Mouse (Mus musculus) midbrain, embryonic 11.5 days (tissue): ENCODE measurements at regions not wholly inside any gene's neighbourhood (a gene's known extent, or its start where the extent isn't known, plus 50 kb on each side); places are given as distances from the start of the nearest gene placed in this dataset.

Experiments used
- ATAC-seq: fragments of 200-750 bp; cut with Nextera tagmentation; 2 replicates; pipeline ENCODE4 v1.8.0; 2017; ENCODE audit warnings: moderate TSS enrichment, moderate library complexity; ENCODE audit not compliant: low FRiP score
- DNase-seq: peaks from one replicate; pipeline ENCODE4 v3.0.0; 2015; ENCODE audit warnings: low spot score; ENCODE audit errors: missing footprints
- H3K27ac ChIP-seq: fragments of 300-500 bp; sonication (generic); 2 replicates; pipeline ENCODE4 v1.5.1; 2014; ENCODE audit warnings: low read depth, low read length
- H3K27me3 ChIP-seq: fragments of 300-500 bp; sonication (generic); 2 replicates; pipeline ENCODE4 v1.6.1; 2014; ENCODE audit warnings: mild to moderate bottlenecking, low read length, moderate library complexity, mixed read lengths; ENCODE audit not compliant: control insufficient read depth, insufficient read depth
- H3K36me3 ChIP-seq: fragments of 300-500 bp; sonication (generic); 2 replicates; pipeline ENCODE4 v1.6.1; 2014; ENCODE audit warnings: mild to moderate bottlenecking, low read length, moderate library complexity, mixed read lengths; ENCODE audit not compliant: control insufficient read depth, insufficient read depth
- H3K4me1 ChIP-seq: fragments of 300-500 bp; sonication (generic); 2 replicates; pipeline ENCODE4 v1.6.1; 2014; ENCODE audit warnings: low read length; ENCODE audit not compliant: control insufficient read depth, insufficient read depth
- H3K4me2 ChIP-seq: fragments of 300-500 bp; sonication (generic); 2 replicates; pipeline ENCODE4 v1.6.1; 2014; ENCODE audit warnings: mild to moderate bottlenecking, moderate library complexity
- H3K4me3 ChIP-seq: fragments of 300-500 bp; sonication (generic); 2 replicates; pipeline ENCODE4 v1.5.1; 2014; ENCODE audit warnings: low read depth, low read length
- H3K9ac ChIP-seq: fragments of 300-500 bp; sonication (generic); 2 replicates; pipeline ENCODE4 v1.6.1; 2014; ENCODE audit warnings: low read length
- H3K9me3 ChIP-seq: fragments of 300-500 bp; sonication (generic); 2 replicates; pipeline ENCODE4 v1.6.1; 2016; ENCODE audit warnings: low read length; ENCODE audit not compliant: control insufficient read depth
- WGBS: fragments of 180-500 bp; shearing (Covaris S2); extraction: QIAGEN DNeasy Blood & Tissue Kit; methylation state at CpG from one replicate; pipeline ENCODE4 v1.1.7; 2014; 5-methylcytosine and 5-hydroxymethylcytosine counted together

DNA sequence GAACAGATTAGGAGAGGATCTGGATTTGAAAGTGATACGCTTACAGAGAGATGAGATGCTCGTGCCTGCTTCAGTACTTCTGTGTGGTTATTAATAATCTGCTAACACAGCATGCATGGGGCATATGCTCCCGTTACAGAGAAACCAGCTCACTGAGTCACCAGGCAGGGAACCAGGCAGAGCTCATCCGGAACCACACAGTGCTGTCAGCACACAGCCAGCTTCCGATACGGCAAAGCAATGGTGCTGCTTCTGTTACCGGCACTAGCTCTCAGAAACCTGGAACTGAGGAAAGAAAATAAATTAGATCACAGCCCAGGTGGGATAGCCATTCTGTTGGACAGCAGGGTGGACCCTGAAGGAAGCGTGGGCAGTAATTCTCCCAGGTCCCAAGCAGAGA is 216.1 kb upstream of the Sptlc3 start:
- Histone ChIP-seq H3K9ac (no peak overlapping the region), H3K36me3 (no peaks in the 10 kb centered on the region), H3K27me3 (no peaks in the 10 kb centered on the region), H3K4me3 (no peak overlapping the region), H3K9me3 (no peaks in the 10 kb centered on the region), H3K4me1 (no peaks in the 10 kb centered on the region), H3K4me2 (no peak overlapping the region), H3K27ac (no peak overlapping the region)
- ATAC-seq (no peak), DNase-seq (no peak)
- WGBS: 92% methylated on average over 8 of the region's 8 CpGs

DNA sequence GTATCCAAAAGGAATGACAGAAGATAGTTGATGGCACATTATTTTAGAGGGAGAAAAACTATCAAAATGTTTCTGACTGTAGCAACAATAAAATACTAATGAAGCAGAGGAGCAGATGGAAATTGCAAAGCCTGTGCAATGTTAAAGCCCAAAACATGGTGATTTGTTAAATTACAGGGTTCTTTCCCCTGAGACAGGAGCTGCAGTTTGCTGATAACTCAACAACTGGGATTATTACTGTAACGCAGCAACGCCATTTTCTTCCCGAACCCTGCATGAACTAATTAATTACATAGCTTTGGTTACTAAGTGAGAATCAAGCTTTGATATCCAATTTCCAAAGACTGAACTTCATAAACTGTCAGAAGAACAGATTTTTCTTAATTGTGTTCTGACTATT is 212.7 kb upstream of the Sptlc3 start:
- 82% methylated on average over 3 of the region's 3 CpGs for whole genome bisulfite sequencing
- DNase-seq: no peak

DNA sequence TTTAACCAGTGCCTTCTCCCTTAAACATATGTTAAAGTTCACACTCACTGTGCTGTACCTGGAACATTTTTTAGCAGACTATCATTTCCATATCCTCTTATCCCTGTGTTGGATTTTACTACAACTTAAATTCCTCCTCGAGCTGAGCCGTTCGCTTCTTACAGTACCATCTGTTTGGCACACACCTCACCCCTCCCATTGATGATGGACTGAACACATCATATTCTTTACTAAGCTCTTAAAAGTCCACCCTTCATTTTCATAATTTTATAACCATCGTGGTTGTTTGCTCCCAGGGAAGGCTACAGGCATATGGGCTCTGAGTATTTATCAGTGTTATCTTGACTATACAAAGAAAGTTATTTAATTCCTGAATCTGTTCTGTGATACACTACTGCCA is 209.4 kb upstream of the Sptlc3 start:
- no peak overlapping the region for H3K27ac ChIP-seq
- no peak overlapping the region for H3K9ac ChIP-seq
- WGBS: 91% methylated on average over 4 of the region's 4 CpGs
- H3K36me3 ChIP-seq: no peaks in the 10 kb centered on the region
- H3K4me3 ChIP-seq: no peak overlapping the region
- H3K9me3 ChIP-seq: no peaks in the 10 kb centered on the region
- H3K4me1 ChIP-seq: no peaks in the 10 kb centered on the region
- H3K4me2 ChIP-seq: no peak overlapping the region
- ATAC-seq (no peak), DNase-seq (no peak)
- no peaks in the 10 kb centered on the region for H3K27me3 ChIP-seq

More for the DNA sequence above, 212.7 kb upstream of the Sptlc3 start:
- ATAC-seq: no peak
- Histone ChIP-seq H3K27ac (no peak overlapping the region), H3K4me2 (no peak overlapping the region), H3K4me1 (no peaks in the 10 kb centered on the region), H3K9me3 (no peaks in the 10 kb centered on the region), H3K9ac (no peak overlapping the region), H3K4me3 (no peak overlapping the region), H3K36me3 (no peaks in the 10 kb centered on the region), H3K27me3 (no peaks in the 10 kb centered on the region)

DNA sequence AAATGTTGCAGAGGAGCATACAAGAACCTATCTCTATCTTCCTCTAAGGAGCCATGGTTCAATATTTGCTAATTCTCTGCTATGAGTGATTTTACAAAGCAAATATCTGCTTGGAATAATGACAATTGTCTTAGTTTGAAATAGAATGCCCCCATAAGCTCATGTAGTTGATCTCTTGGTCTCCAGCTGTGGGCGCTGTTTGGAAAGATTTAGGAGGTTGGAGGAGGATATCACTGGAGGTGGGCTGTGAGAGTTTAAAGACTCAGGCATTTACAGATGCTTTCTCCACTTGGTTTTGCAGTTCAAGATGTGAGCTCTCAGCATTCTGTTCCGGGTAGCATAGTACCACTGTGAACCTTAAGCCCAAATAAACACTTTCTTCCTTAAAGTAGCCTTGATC is 207.3 kb upstream of the Sptlc3 start:
- DNase-seq: no peak
- ATAC-seq: no peak
- Histone ChIP-seq H3K36me3 (no peaks in the 10 kb centered on the region), H3K4me1 (no peaks in the 10 kb centered on the region), H3K4me2 (no peak overlapping the region), H3K9me3 (no peaks in the 10 kb centered on the region), H3K27ac (no peak overlapping the region), H3K4me3 (no peak overlapping the region), H3K9ac (no peak overlapping the region), H3K27me3 (no peaks in the 10 kb centered on the region)
- 45% methylated on average over 2 of the region's 2 CpGs for WGBS

DNA sequence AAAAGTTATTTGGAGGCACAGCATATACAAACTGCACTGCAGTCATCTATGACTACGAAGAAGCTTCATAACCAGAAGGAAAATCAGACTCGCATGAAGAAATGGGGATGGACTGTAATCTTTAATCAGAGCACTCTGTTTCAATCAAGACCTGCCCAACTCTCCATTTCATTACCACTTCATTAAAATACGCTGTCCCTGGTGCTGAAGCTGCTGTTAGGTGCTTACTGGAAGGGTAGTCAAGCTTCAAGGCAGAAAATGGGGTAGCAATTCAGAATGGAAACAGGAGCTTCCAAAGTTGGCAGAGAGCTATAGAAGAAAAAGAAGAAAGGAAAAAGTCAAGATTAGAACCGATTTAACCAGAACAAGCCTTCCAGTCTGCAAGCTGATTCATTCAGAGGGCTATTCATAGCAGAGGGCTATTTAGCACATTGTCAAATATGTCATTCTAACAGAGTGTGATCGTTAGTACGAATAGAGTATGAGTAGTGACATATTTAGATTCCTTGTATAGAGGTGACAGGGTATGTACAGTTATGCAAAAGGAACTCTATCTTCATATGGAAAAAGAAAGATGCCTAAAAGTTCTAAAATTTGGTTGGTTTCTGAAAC is 195.1 kb upstream of the Sptlc3 start:
- Histone ChIP-seq H3K9ac (no peak overlapping the region), H3K27me3 (no peaks in the 10 kb centered on the region), H3K27ac (no peak overlapping the region), H3K4me1 (no peaks in the 10 kb centered on the region), H3K36me3 (no peaks in the 10 kb centered on the region), H3K4me2 (no peak overlapping the region), H3K9me3 (no peaks in the 10 kb centered on the region), H3K4me3 (no peak overlapping the region)
- ATAC-seq (no peak), DNase-seq (no peak)
- 62% methylated on average over 6 of the region's 6 CpGs for WGBS

DNA sequence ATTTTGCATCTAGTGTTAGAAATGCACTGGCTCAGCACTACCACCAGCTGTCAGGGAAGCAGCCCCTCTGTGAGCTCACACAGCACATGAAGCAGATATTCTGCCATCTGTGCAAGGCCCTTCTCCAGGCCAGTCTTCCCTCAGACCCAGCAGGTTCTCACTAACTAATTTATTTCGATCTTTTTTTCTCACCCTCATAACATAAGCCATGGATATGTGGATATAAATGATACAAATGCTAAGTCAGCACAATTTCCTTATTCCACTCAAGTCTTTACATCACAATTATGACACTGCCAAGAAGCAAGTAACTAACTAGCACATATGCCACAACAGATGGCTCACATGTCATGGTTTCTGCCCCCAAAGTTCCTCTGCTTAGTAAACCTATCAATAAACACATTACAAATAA is 182.3 kb upstream of the Sptlc3 start:
- ATAC-seq (0 out of 2 replicates have a peak, but pooled peaks have one; percentile 55), DNase-seq (no peak)
- H3K36me3 ChIP-seq: no peaks in the 10 kb centered on the region
- no peaks in the 10 kb centered on the region for H3K9me3 ChIP-seq
- no peaks in the 10 kb centered on the region for H3K4me1 ChIP-seq
- no peak overlapping the region for H3K9ac ChIP-seq
- H3K4me3 ChIP-seq: no peak overlapping the region
- H3K27ac ChIP-seq: no peak overlapping the region
- no peak overlapping the region for H3K4me2 ChIP-seq
- 85% methylated on average over 1 of the region's 1 CpGs for WGBS
- no peaks in the 10 kb centered on the region for H3K27me3 ChIP-seq

DNA sequence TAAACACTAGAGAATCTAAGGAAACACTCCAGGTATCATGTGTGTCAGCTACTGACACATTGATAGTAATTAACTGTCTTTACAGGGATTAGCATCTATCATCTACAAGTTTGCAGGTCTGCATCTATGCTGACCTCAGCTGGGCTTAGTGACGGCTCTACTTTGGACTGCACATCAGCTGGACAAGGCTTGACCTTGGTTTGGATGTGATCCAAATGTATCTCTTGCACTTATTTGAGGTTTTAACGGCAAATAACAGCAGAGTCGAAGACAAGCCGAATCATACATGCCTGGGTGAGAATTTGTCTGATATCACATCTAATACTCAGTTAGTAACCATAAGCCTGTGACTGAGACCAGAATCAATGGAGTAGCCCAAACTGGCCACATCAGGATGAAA is 181.7 kb upstream of the Sptlc3 start:
- H3K27ac ChIP-seq: no peak overlapping the region
- H3K4me1 ChIP-seq: no peaks in the 10 kb centered on the region
- no peaks in the 10 kb centered on the region for H3K36me3 ChIP-seq
- 91% methylated on average over 4 of the region's 4 CpGs for WGBS
- no peaks in the 10 kb centered on the region for H3K9me3 ChIP-seq
- no peak overlapping the region for H3K4me2 ChIP-seq
- no peak for DNase-seq
- no peak overlapping the region for H3K4me3 ChIP-seq
- H3K9ac ChIP-seq: no peak overlapping the region
- no peaks in the 10 kb centered on the region for H3K27me3 ChIP-seq
- no peak for ATAC-seq

DNA sequence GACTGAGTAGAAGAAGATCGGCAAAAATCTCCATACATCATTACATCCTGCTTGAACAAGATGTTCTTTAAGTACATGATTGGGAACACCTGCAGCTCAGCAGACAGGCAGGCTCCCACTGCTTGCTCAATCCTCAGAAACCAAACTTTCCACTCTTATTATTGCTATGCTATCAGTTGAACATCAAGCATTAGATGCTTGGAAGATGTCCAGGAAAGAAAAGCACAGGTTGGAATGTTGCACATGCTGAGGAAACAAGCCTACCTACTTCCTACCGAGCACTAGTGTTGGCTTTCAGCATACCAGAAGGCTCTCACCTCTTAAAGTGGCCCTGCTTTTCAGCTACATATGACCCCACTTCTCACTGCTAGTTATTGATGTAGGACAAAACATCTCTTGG is 171.2 kb upstream of the Sptlc3 start:
- Histone ChIP-seq H3K9ac (no peak overlapping the region), H3K4me1 (no peaks in the 10 kb centered on the region), H3K27ac (no peak overlapping the region), H3K36me3 (no peaks in the 10 kb centered on the region), H3K4me2 (no peak overlapping the region), H3K27me3 (no peaks in the 10 kb centered on the region), H3K4me3 (no peak overlapping the region), H3K9me3 (no peaks in the 10 kb centered on the region)
- ATAC-seq: no peak
- DNase-seq: peak; percentile 12
- WGBS: 80% methylated on average over 2 of the region's 2 CpGs

GRCm38 (mm10) chr2:139325501-139325900 is 168.2 kb upstream of the Sptlc3 start:
- no peak overlapping the region for H3K9ac ChIP-seq
- H3K4me1 ChIP-seq: no peaks in the 10 kb centered on the region
- H3K36me3 ChIP-seq: no peaks in the 10 kb centered on the region
- H3K4me2 ChIP-seq: no peak overlapping the region
- WGBS: 76% methylated on average over 3 of the region's 3 CpGs
- H3K27me3 ChIP-seq: no peaks in the 10 kb centered on the region
- no peak overlapping the region for H3K4me3 ChIP-seq
- DNase-seq: peak; percentile 53
- ATAC-seq: no peak
- H3K27ac ChIP-seq: no peak overlapping the region
- no peaks in the 10 kb centered on the region for H3K9me3 ChIP-seq
